Mouse (Mus musculus) forebrain, embryonic 10.5 days (tissue): ENCODE measurements around the gene Mlh1. TPM values are rescaled to one million over a fixed set of nuclear protein-coding genes. Genes with fewer than 3 reads are reported as not detected.

Experiments used
- polyA plus RNA-seq: library from polyadenylated mRNA; unstranded; fragments of >200 nt; fragmentation: Nextera tagmentation; extraction: Ambion mirVana; gene quantifications from 2 replicates; pipeline ENCODE4 v1.2.1, GENCODE M21; 2016

Gene Mlh1
- polyA plus RNA-seq, 1 experiment from 2014 or later = 58.3 TPM

Other genes with a start within 250 kb of the Mlh1 start
- gene Ccrl2, start 214.3 kb downstream of the Mlh1 start, polyA plus RNA-seq = 0.74 TPM in 2 replicates
- gene Lrrfip2, start 154.2 kb downstream of the Mlh1 start, polyA plus RNA-seq = 41.8 and 42.1 TPM in 2 replicates
- gene Epm2aip1, start 138 bp upstream of the Mlh1 start, polyA plus RNA-seq = 28.0 and 29.7 TPM in 2 replicates
- gene Trank1, start 39.9 kb upstream of the Mlh1 start, polyA plus RNA-seq = 0.15 and 0.20 TPM in 2 replicates
- gene Dclk3, start 167.3 kb upstream of the Mlh1 start, polyA plus RNA-seq = 0.14 and 0.21 TPM in 2 replicates